Mouse (Mus musculus) testis, adult 2 months (tissue): Measurements from ENCODE around the gene Trio.

Source experiments
- CTCF ChIP-seq: fragments of 200-500 bp; IDR thresholded peaks from 2 replicates; pipeline ENCODE4 v1.5.1; 2012; ENCODE audit warnings: low read depth, mild to moderate bottlenecking, inconsistent platforms, low read length, moderate library complexity; ENCODE audit not compliant: control insufficient read depth, insufficient read depth, insufficient replicate concordance
- POLR2A ChIP-seq: fragments of 200-500 bp; IDR thresholded peaks from 2 replicates; pipeline ENCODE4 v1.6.1; 2012; ENCODE audit warnings: low read depth, mild to moderate bottlenecking, inconsistent platforms, low read length, moderate library complexity; ENCODE audit not compliant: control insufficient read depth

GRCm38 (mm10) chr15:28060977-28061376 is 35.3 kb upstream of the Trio start:
- no peak for TF ChIP-seq CTCF
- no peak for TF ChIP-seq POLR2A
